Mouse (Mus musculus): ENCODE data around the gene Tas2r116. TPM values are rescaled to one million over a fixed set of nuclear protein-coding genes. Genes with fewer than 3 reads are reported as not detected.

Gene Tas2r116
- polyA plus RNA-seq (2021; fragmentation: Nextera tagmentation) = not detected in 2 replicates
- long read RNA-seq, experiment 1 = 0 reads
- long read RNA-seq, experiment 2 = 0 reads

GRCm38 (mm10) chr6:132855138-132855537 lies at the start of gene Tas2r116:
Gene Tas2r116 (plus strand): TSS chr6:132855438.

GRCm38 (mm10) chr6:132846842-132847241 lies 8.4 kb upstream of the Tas2r116 start, which contains the start of gene Tas2r123:
Gene Tas2r123 (plus strand): TSS chr6:132847142.

GRCm38 (mm10) chr6:132867708-132868107 lies 12.5 kb downstream of the Tas2r116 start, which contains the start of gene Tas2r110:
Gene Tas2r110 (plus strand): TSS chr6:132868008.

GRCm38 (mm10) chr6:132892711-132893110 lies 37.5 kb downstream of the Tas2r116 start, which contains the start of gene Tas2r113:
Gene Tas2r113 (plus strand): TSS chr6:132893011.

Other genes with a start within 250 kb of the Tas2r116 start
- gene A630073D07Rik, start 203.9 kb upstream of the Tas2r116 start, polyA plus RNA-seq (2021; fragmentation: Nextera tagmentation) = not detected in 2 replicates
- not detected in 2 replicates for gene Tas2r120, start 198.5 kb upstream of the Tas2r116 start, polyA plus RNA-seq (2021; fragmentation: Nextera tagmentation)
- gene Tas2r121, start 154.4 kb upstream of the Tas2r116 start, polyA plus RNA-seq (2021; fragmentation: Nextera tagmentation) = not detected in 2 replicates
- gene Tas2r122, start 143.5 kb upstream of the Tas2r116 start, polyA plus RNA-seq (2021; fragmentation: Nextera tagmentation) = not detected in 2 replicates
- gene Tas2r115, start 117.4 kb upstream of the Tas2r116 start, polyA plus RNA-seq (2021; fragmentation: Nextera tagmentation) = not detected in 2 replicates
- not detected in 2 replicates for gene Tas2r124, start 100.7 kb upstream of the Tas2r116 start, polyA plus RNA-seq (2021; fragmentation: Nextera tagmentation)
- not detected in 2 replicates for gene Tas2r102, start 93.3 kb upstream of the Tas2r116 start, polyA plus RNA-seq (2021; fragmentation: Nextera tagmentation)
- gene Tas2r136, start 77.3 kb upstream of the Tas2r116 start, polyA plus RNA-seq (2021; fragmentation: Nextera tagmentation) = not detected in 2 replicates
- not detected in 2 replicates for gene Tas2r117, start 52.6 kb upstream of the Tas2r116 start, polyA plus RNA-seq (2021; fragmentation: Nextera tagmentation)
- gene Tas2r123, start 8.3 kb upstream of the Tas2r116 start, polyA plus RNA-seq (2021; fragmentation: Nextera tagmentation) = not detected in 2 replicates
- not detected in 2 replicates for gene Tas2r110, start 12.6 kb downstream of the Tas2r116 start, polyA plus RNA-seq (2021; fragmentation: Nextera tagmentation)
- not detected in 2 replicates for gene Tas2r113, start 37.6 kb downstream of the Tas2r116 start, polyA plus RNA-seq (2021; fragmentation: Nextera tagmentation)
- not detected in 2 replicates for gene Tas2r125, start 54.2 kb downstream of the Tas2r116 start, polyA plus RNA-seq (2021; fragmentation: Nextera tagmentation)
- not detected in 2 replicates for gene Tas2r129, start 95.7 kb downstream of the Tas2r116 start, polyA plus RNA-seq (2021; fragmentation: Nextera tagmentation)
- not detected in 2 replicates for gene Tas2r131, start 102.5 kb downstream of the Tas2r116 start, polyA plus RNA-seq (2021; fragmentation: Nextera tagmentation)
- not detected in 2 replicates for gene Tas2r109, start 125.5 kb downstream of the Tas2r116 start, polyA plus RNA-seq (2021; fragmentation: Nextera tagmentation)
- not detected in 2 replicates for gene Tas2r103, start 181.7 kb downstream of the Tas2r116 start, polyA plus RNA-seq (2021; fragmentation: Nextera tagmentation)
- not detected in 2 replicates for gene Tas2r140, start 200.4 kb downstream of the Tas2r116 start, polyA plus RNA-seq (2021; fragmentation: Nextera tagmentation)
- 219 and 274 TPM in 2 replicates for gene Smim10l1, start 249.5 kb downstream of the Tas2r116 start, polyA plus RNA-seq (2021; fragmentation: Nextera tagmentation)